Mouse (Mus musculus) splenic B cell, adult 2 months (primary cell): ENCODE measurements at regions not wholly inside any gene's neighbourhood (a gene's known extent, or its start where the extent isn't known, plus 50 kb on each side); places are given as distances from the start of the nearest gene placed in this dataset.
A peak's percentile ranks its signal among the peaks of the same experiment; 100 is the strongest.

Experiments used
- DNase-seq: peaks from one replicate; pipeline ENCODE4 v3.0.0-alpha.2; 2011; ENCODE audit warnings: low read depth, low spot score
- H3K27me3 ChIP-seq: 2 replicates; pipeline ENCODE4 v1.6.1; 2012; ENCODE audit warnings: mild to moderate bottlenecking, low read length, moderate library complexity, mixed read lengths; ENCODE audit not compliant: control insufficient read depth, poor library complexity, insufficient read depth, severe bottlenecking
- H3K36me3 ChIP-seq: 2 replicates; pipeline ENCODE4 v1.6.1; 2012; ENCODE audit warnings: mild to moderate bottlenecking, low read length, moderate library complexity, mixed read lengths; ENCODE audit not compliant: control insufficient read depth, poor library complexity, insufficient read depth, severe bottlenecking

DNA sequence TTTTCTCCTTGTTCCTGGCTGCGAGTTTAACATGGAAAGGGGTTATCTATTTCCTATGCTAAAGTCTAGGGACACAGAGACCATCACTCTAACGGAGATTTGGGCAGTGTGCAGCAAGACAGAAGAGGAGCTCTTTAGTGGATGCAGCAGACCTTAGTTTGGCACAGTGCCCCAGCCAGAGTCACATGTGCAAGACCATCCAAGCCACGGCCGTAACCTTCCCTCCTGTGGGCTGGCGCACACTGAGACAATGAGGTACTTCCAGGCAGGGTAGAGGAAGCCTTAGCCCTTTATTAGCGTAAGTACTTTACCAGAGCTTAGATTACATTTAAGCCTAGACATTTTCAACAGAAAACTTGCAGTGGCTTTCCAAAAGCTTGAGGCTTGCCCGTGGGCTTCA lies 336.4 kb downstream of the Nuak1 start:
- DNase-seq = no peak
- Histone ChIP-seq H3K27me3 (no peaks in the 10 kb centered on the region), H3K36me3 (no peaks in the 10 kb centered on the region)

DNA sequence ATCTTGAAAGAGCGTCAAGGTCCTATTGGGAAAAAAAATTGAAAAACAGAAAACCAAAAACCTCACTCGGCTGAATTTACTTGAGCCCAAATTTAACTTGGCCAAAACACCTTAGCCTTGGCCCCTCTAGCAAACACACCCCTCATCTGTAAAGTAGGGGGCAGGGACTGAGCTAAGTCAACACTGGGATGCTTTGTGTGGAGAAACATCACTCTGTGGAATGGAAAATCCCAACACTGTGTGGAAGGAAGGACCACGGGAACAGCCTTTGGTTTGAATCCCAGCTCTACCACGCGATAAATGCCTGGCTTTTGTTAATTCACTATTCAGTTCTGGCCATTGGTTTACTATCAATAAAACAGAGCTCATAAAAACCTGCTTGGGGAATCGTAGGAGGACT lies 335.8 kb downstream of the Nuak1 start:
- H3K36me3 ChIP-seq = no peaks in the 10 kb centered on the region
- no peak for DNase-seq
- no peaks in the 10 kb centered on the region for H3K27me3 ChIP-seq

- Histone ChIP-seq H3K27me3 (no peaks in the 10 kb centered on the region), H3K36me3 (no peaks in the 10 kb centered on the region)
- peak; percentile 64 for DNase-seq
These were observed 330.6 kb downstream of the Nuak1 start for GRCm38 (mm10) chr10:84109680-84110371.

DNA sequence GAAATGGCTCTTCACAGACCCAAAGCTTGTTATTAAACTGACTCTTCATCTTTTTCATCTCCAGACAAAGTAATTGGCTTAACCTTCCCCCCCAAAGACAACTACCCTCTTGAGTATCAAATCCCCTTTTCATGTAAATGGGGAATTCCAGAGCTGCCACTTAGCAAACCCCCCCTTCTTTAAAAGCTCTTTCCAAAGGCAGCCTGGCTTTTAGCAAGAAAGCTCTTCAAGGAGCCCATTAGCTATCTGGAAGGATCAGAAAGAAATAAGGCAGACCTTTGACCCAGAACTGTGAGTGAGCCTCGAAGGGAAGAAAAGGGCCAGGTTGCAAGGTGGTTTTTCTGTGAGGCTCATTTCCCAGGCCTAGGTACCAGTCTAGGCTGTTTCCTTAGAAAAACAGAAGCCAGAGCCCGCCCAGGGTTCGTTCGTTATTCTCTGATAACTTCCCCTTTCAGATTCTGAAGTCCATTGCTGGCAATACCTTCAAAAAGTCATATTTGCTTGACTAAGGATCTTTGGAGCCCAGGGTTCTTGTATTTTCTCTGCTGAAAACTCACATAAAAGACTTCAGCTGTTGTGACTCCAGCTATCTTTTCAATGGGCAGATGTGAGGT lies 329.9 kb downstream of the Nuak1 start:
- Histone ChIP-seq H3K36me3 (no peaks in the 10 kb centered on the region), H3K27me3 (no peaks in the 10 kb centered on the region)
- peak; percentile 56 for DNase-seq

DNA sequence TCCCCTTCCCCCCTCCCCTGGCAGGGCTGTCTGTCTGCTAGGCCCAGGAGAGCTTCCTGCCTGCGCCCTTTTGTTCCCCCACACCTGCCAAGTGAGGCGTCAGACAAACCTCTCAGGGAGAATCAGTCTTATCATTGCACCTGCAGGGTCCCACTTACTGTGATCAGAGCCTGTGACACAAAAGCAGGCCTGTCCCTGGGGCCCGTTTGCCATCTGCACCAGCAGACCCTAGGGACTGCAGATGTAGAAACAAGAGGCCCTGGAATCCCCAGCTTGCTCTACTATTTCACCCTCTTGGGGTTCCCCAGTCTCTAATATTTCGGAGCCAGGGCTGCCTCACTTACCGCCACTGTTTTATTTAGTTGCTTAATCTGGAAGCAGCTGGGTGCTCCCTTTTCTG lies 328.9 kb downstream of the Nuak1 start:
- Histone ChIP-seq H3K27me3 (no peaks in the 10 kb centered on the region), H3K36me3 (no peaks in the 10 kb centered on the region)
- peak; percentile 74 for DNase-seq

GRCm38 (mm10) chr10:84111909-84112308 lies 328.5 kb downstream of the Nuak1 start:
- H3K36me3 ChIP-seq = no peaks in the 10 kb centered on the region
- DNase-seq = peak; percentile 41

GRCm38 (mm10) chr10:84119952-84120550 lies 320.3 kb downstream of the Nuak1 start:
- Histone ChIP-seq H3K36me3 (no peaks in the 10 kb centered on the region), H3K27me3 (no peaks in the 10 kb centered on the region)
- DNase-seq = no peak

More at GRCm38 (mm10) chr10:84111909-84112308, 328.5 kb downstream of the Nuak1 start:
- H3K27me3 ChIP-seq = no peaks in the 10 kb centered on the region

- Histone ChIP-seq H3K36me3 (no peaks in the 10 kb centered on the region), H3K27me3 (no peaks in the 10 kb centered on the region)
- no peak for DNase-seq
These were observed 303.3 kb downstream of the Nuak1 start for GRCm38 (mm10) chr10:84137019-84137658.

DNA sequence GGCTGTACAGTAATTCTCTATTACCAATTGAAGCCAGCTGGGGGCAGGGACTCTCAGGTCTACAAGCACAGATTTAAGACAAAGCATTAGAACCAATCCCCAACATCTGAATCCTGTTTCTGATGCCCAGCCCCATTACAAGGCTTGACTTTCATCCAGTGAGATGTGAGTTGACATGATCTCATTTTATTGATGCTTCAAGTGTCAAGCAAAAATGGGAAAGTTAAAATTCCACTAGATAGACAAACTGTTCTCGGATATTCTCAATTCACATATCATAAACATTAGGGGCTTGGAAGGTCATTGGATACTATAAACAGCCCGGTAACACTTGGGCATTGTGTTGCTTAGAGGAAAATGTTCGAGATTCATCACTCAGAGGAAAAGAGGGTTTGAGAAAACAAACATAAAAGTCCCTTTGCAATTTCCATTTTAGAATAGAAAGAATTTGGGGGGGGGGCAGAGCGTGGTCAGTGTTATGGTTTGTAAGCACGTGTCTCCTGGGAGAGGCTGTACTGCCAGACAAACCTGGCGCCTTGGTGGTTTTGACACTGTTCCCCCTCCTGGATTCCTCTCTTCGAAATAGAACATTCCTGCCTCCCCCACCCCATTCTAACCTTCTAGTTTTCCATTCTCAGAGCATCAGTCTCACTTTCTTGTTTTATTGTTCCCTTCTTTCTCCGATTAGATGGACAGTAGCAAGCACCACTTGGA lies 297.5 kb downstream of the Nuak1 start:
- Histone ChIP-seq H3K36me3 (no peaks in the 10 kb centered on the region), H3K27me3 (no peaks in the 10 kb centered on the region)
- DNase-seq = no peak

DNA sequence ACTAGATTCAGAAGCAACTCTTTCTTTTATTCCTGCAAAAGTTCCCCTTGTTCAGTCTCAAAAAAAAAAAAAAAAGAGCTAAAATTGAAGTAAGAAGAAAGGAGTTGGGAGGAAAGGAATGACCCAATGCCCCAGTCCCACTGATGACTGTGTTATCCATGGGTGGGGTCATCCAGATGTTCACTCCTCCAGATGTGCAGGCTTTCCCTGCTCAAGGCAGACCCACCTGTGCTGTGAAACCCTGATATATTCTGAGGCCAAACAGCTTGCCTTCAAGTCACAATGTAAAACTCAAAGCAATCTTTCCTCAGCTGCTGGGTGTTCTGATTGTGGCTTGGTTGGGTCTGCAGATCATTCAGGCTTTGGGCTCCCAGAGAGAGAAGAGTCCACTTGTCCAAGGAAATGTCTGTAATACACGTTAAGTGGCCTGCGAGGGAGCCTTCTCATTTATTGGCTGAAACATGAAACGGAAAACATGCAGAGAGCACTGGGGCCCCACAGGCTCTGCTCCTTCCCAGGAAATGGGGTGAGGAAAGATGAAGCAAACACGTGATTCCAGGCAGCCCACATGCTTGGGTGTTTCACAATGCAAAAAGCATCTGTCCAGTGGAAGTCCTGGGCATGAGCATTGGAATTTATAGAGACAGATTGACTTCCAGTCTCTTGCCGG lies 296.6 kb downstream of the Nuak1 start:
- no peak for DNase-seq
- H3K36me3 ChIP-seq = no peaks in the 10 kb centered on the region
- H3K27me3 ChIP-seq = no peaks in the 10 kb centered on the region

GRCm38 (mm10) chr10:84144344-84144687 lies 296.1 kb downstream of the Nuak1 start:
- H3K27me3 ChIP-seq = no peaks in the 10 kb centered on the region
- no peak for DNase-seq
- no peaks in the 10 kb centered on the region for H3K36me3 ChIP-seq

- no peaks in the 10 kb centered on the region for H3K27me3 ChIP-seq
- no peaks in the 10 kb centered on the region for H3K36me3 ChIP-seq
- DNase-seq = peak; percentile 32
These were observed 293.0 kb downstream of the Nuak1 start for GRCm38 (mm10) chr10:84147305-84147984.

- peak; percentile 16 for DNase-seq
- no peaks in the 10 kb centered on the region for H3K27me3 ChIP-seq
- no peaks in the 10 kb centered on the region for H3K36me3 ChIP-seq
These were observed 276.6 kb downstream of the Nuak1 start for GRCm38 (mm10) chr10:84163752-84164151.
